In the genomic region with DNA sequence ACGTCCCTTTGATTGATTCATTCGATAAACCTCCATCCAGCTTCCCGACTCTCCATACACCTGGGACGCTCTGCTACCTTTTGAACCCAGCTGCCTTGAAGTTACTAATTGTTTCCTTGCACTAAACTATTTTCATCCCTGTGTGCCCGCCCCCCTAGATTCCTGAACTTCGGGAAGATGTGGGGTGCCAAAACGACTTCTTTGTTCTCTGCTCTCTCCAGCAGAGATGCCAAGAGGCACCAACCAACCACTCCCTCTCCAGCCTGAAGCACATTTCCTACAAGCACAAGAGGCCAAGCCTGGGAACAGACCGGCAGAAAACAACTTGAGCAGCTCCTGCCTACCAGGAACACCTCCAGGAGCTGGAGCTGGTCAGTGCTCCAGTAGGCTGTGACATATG, we compare ENCODE assay signal across 11 mouse cellular contexts. TPM values are rescaled to one million over a fixed set of nuclear protein-coding genes. Genes with fewer than 3 reads are reported as not detected.
DNase-seq lines count a peak whose midpoint lies in the region; ATAC-seq and TF ChIP-seq lines count a peak whose summit lies in the region.
"Had no signal": no experiment of that assay in that cellular context is flagged by ENCODE, and none has a peak within 500 bp of the region (broad histone marks: within the 10 kb centered on the region; RNA-seq: fewer than 3 reads in every experiment).

No protein-coding gene starts in this region.

- no peak for TF ChIP-seq POLR2A in lung, adult 2 months (IDR thresholded peaks at IDR 0.05; ENCODE audit: borderline replicate concordance, extremely low read depth, low read depth, low read length)

- TF ChIP-seq CTCF in lung, adult 2 months (IDR thresholded peaks at IDR 0.05; ENCODE audit: insufficient read depth, low read length) = no peak

- H3K9ac ChIP-seq in intestine, embryonic 16.5 days (ENCODE audit: low read depth, low read length) = no peak overlapping the region; the same call in 1 of the 2 replicates
- H3K9ac ChIP-seq: liver, embryonic 12.5 days had no signal

- peak; percentile 12 for DNase-seq in urinary bladder, postnatal 25 days (ENCODE audit: low spot score)
- DNase-seq in urinary bladder, postnatal 4 days (ENCODE audit: low spot score in 2 of 2) = no peak
- peak; percentile 58 for DNase-seq in lung, adult 2 months
- DNase-seq in spleen, postnatal 36 days (ENCODE audit: low spot score in 2 of 2) = no peak
- no peak for DNase-seq in thymus, postnatal 36 days
- DNase-seq in spleen, postnatal 4 days (ENCODE audit: low spot score in 2 of 2) = no peak
- no peak for DNase-seq in adrenal gland, postnatal 25 days
- DNase-seq: thymus, postnatal 14 days had no signal

- H3K4me3 ChIP-seq in intestine, embryonic 16.5 days (ENCODE audit: low read length) = no peak overlapping the region
- no peak overlapping the region for H3K4me3 ChIP-seq in lung, adult 2 months (replicated peaks; ENCODE audit: extremely low read depth, low read depth, low read length)
- H3K4me3 ChIP-seq: liver, embryonic 12.5 days had no signal

- no peaks in the 10 kb centered on the region for H3K27me3 ChIP-seq in intestine, embryonic 16.5 days (replicated peaks; ENCODE audit: control insufficient read depth, insufficient read depth, low read length)

- ATAC-seq in intestine, embryonic 16.5 days = no peak
- ATAC-seq: liver, embryonic 12.5 days had no signal

- H3K4me1 ChIP-seq in intestine, embryonic 16.5 days (ENCODE audit: control insufficient read depth, insufficient read depth, low read length) = peaks cover 22% of the 10 kb centered on the region
- H3K4me1 ChIP-seq in lung, adult 2 months (ENCODE audit: control insufficient read depth, insufficient read depth, low read length) = peaks cover 25% of the 10 kb centered on the region

- H3K36me3 ChIP-seq in intestine, embryonic 16.5 days (ENCODE audit: control insufficient read depth, insufficient read depth, low read length) = no peaks in the 10 kb centered on the region
- H3K36me3 ChIP-seq: liver, embryonic 12.5 days had no signal

- H3K9me3 ChIP-seq in intestine, embryonic 16.5 days (ENCODE audit: control insufficient read depth, low read length) = no peaks in the 10 kb centered on the region
- H3K9me3 ChIP-seq: liver, embryonic 12.5 days had no signal

- peak overlapping the region; percentile 43; the same call in 1 of the 2 replicates for H3K4me2 ChIP-seq in intestine, embryonic 16.5 days (ENCODE audit: low read depth, low read length)
- H3K4me2 ChIP-seq: liver, embryonic 12.5 days had no signal

- H3K27ac ChIP-seq in intestine, embryonic 16.5 days (ENCODE audit: low read length) = peak overlapping the region; percentile 82
- H3K27ac ChIP-seq: liver, embryonic 12.5 days had no signal

- WGBS in intestine, embryonic 16.5 days = 24% methylated on average over 8 of the region's 8 CpGs
- 14% methylated on average over 8 of the region's 8 CpGs for WGBS in lung, adult 2 months

RNA-seq across cellular contexts. Expression of a gene that starts 57.4 kb away (rescaled TPM):
- polyA plus RNA-seq in intestine, embryonic 16.5 days (2015; fragmentation: Nextera tagmentation; extraction: Ambion mirVana) = 17.4 and 19.4 TPM in 2 replicates
- polyA plus RNA-seq in lung, adult 2 months (2012; rRNA removed) = 58.9 and 64.8 TPM in 2 replicates
- total RNA-seq in adrenal gland, postnatal 25 days (2021) = 63.4 and 113 TPM in 2 replicates
- total RNA-seq: MEL had no signal

Comparison
In these comparisons a context has a peak if more than half of its experiments do, and no peak if none do; other contexts are left out.
1. DNase-seq: peak in urinary bladder, postnatal 25 days (single experiment) and lung, adult 2 months (single experiment); none in urinary bladder, postnatal 4 days (0 of 2), spleen, postnatal 36 days (0 of 2), thymus, postnatal 36 days (0 of 2), spleen, postnatal 4 days (0 of 2) and adrenal gland, postnatal 25 days (single experiment).